Mouse (Mus musculus): ENCODE measurements around the gene Ephx1. TPM values are rescaled to one million over a fixed set of nuclear protein-coding genes. Genes with fewer than 3 reads are reported as not detected.
"Not testable (repeated sequence)": the region's sequence is repeated elsewhere in the genome, so short reads cannot be mapped to it uniquely, and the experiment has no call there.

Gene Ephx1
- polyA plus RNA-seq, 1 experiment from 2014 or later = 3.9 TPM

GRCm38 (mm10) chr1:180937631-180938030 lies 83.1 kb downstream of the Ephx1 start:
- Histone ChIP-seq H3K4me1 (peaks cover 32% of the 10 kb centered on the region), H3K27me3 (ENCODE audit: insufficient read depth, poor library complexity, severe bottlenecking) (peaks cover 75% of the 10 kb centered on the region)
- H3K36me3 ChIP-seq; H3K9me3 ChIP-seq; H3K27ac ChIP-seq; DNase-seq (ENCODE audit: low spot score); H3K4me3 ChIP-seq: not testable (repeated sequence)
- 26% methylated on average over 13 of the region's 13 CpGs for WGBS

GRCm38 (mm10) chr1:180936610-180937398 lies 83.9 kb downstream of the Ephx1 start:
- H3K9me3 ChIP-seq, H3K36me3 ChIP-seq: not testable (repeated sequence)
- peaks cover 75% of the 10 kb centered on the region for H3K27me3 ChIP-seq (ENCODE audit: insufficient read depth, poor library complexity, severe bottlenecking)
- peak overlapping the region; percentile 36; the same call in 1 of the 2 replicates for H3K27ac ChIP-seq
- DNase-seq (ENCODE audit: low spot score) = peak; percentile 94
- peaks cover 26% of the 10 kb centered on the region for H3K4me1 ChIP-seq
- 2% methylated on average over 39 of the region's 41 CpGs for WGBS
- peak overlapping the region; percentile 50 for H3K4me3 ChIP-seq

GRCm38 (mm10) chr1:180934467-180935419 lies 86.0 kb downstream of the Ephx1 start, which contains the start of gene Lefty1:
Gene Lefty1 (plus strand): TSS chr1:180935022.
- peaks cover 59% of the 10 kb centered on the region for H3K27me3 ChIP-seq (ENCODE audit: insufficient read depth, poor library complexity, severe bottlenecking)
- peaks cover 16% of the 10 kb centered on the region for H3K4me1 ChIP-seq
- DNase-seq (ENCODE audit: low spot score) = no peak
- 12% methylated on average over 21 of the region's 21 CpGs for WGBS
- H3K36me3 ChIP-seq = no peaks in the 10 kb centered on the region
- H3K27ac ChIP-seq = no peak within 1 kb of the TSS; the same call in 1 of the 2 replicates
- no peak within 1 kb of the TSS for H3K4me3 ChIP-seq
- H3K9me3 ChIP-seq = no peaks in the 10 kb centered on the region

GRCm38 (mm10) chr1:180933659-180934058 lies 87.0 kb downstream of the Ephx1 start:
- 26% methylated on average over 6 of the region's 6 CpGs for WGBS
- Histone ChIP-seq H3K4me1 (peaks cover 16% of the 10 kb centered on the region), H3K4me3 (no peak overlapping the region), H3K36me3 (no peaks in the 10 kb centered on the region), H3K27ac (no peak overlapping the region), H3K27me3 (ENCODE audit: insufficient read depth, poor library complexity, severe bottlenecking) (peaks cover 59% of the 10 kb centered on the region), H3K9me3 (no peaks in the 10 kb centered on the region)
- no peak for DNase-seq (ENCODE audit: low spot score)

GRCm38 (mm10) chr1:180931106-180931505 lies 89.6 kb downstream of the Ephx1 start:
- Histone ChIP-seq H3K4me1 (peaks cover 9% of the 10 kb centered on the region; the same call in 1 of the 2 replicates), H3K9me3 (no peaks in the 10 kb centered on the region), H3K36me3 (no peaks in the 10 kb centered on the region), H3K27me3 (ENCODE audit: insufficient read depth, poor library complexity, severe bottlenecking) (peaks cover 37% of the 10 kb centered on the region), H3K27ac (no peak overlapping the region), H3K4me3 (no peak overlapping the region)
- no peak for DNase-seq (ENCODE audit: low spot score)
- 79% methylated on average over 3 of the region's 3 CpGs for WGBS

- Histone ChIP-seq H3K36me3 (no peaks in the 10 kb centered on the region), H3K4me3 (no peak overlapping the region), H3K9me3 (no peaks in the 10 kb centered on the region), H3K27ac (no peak overlapping the region), H3K27me3 (ENCODE audit: insufficient read depth, poor library complexity, severe bottlenecking) (peaks cover 22% of the 10 kb centered on the region), H3K4me1 (0 out of 2 replicates have a peak, but pooled peaks cover 3% of the 10 kb centered on the region)
- DNase-seq (ENCODE audit: low spot score) = no peak
- 14% methylated on average over 2 of the region's 2 CpGs for WGBS
Measured at GRCm38 (mm10) chr1:180929599-180929998, 91.1 kb downstream of the Ephx1 start.

- no peak for DNase-seq (ENCODE audit: low spot score)
- H3K27me3 ChIP-seq (ENCODE audit: insufficient read depth, poor library complexity, severe bottlenecking) = 0 out of 2 replicates have a peak, but pooled peaks cover 3% of the 10 kb centered on the region
- H3K27ac ChIP-seq = no peak overlapping the region
- H3K4me3 ChIP-seq = no peak overlapping the region
- H3K4me1 ChIP-seq = 0 out of 2 replicates have a peak, but pooled peaks cover 3% of the 10 kb centered on the region
- no peaks in the 10 kb centered on the region for H3K36me3 ChIP-seq
- WGBS = 75% methylated on average over 4 of the region's 4 CpGs
- H3K9me3 ChIP-seq = no peaks in the 10 kb centered on the region
Measured at GRCm38 (mm10) chr1:180926286-180926685, 94.4 kb downstream of the Ephx1 start.

Other genes with a start within 250 kb of the Ephx1 start
- gene H3f3a, start 207.0 kb downstream of the Ephx1 start, polyA plus RNA-seq (2016; fragmentation: Nextera tagmentation; extraction: Ambion mirVana) = 1,530 and 1,842 TPM in 2 replicates
- gene Sde2, start 169.8 kb downstream of the Ephx1 start, polyA plus RNA-seq (2016; fragmentation: Nextera tagmentation; extraction: Ambion mirVana) = 32.3 and 39.8 TPM in 2 replicates
- gene Lefty2, start 127.8 kb downstream of the Ephx1 start, polyA plus RNA-seq (2016; fragmentation: Nextera tagmentation; extraction: Ambion mirVana) = 0.23 TPM in 2 replicates
- 89.4 and 114 TPM in 2 replicates for gene Pycr2, start 116.6 kb downstream of the Ephx1 start, polyA plus RNA-seq (2016; fragmentation: Nextera tagmentation; extraction: Ambion mirVana)
- gene Lefty1, start 85.9 kb downstream of the Ephx1 start, polyA plus RNA-seq (2016; fragmentation: Nextera tagmentation; extraction: Ambion mirVana) = 0.89 and 1.1 TPM in 2 replicates
- gene Tmem63a, start 78.6 kb downstream of the Ephx1 start, polyA plus RNA-seq (2016; fragmentation: Nextera tagmentation; extraction: Ambion mirVana) = 6.6 and 9.0 TPM in 2 replicates
- gene 9130409I23Rik, start 30.3 kb upstream of the Ephx1 start, polyA plus RNA-seq (2016; fragmentation: Nextera tagmentation; extraction: Ambion mirVana) = not detected in 2 replicates
- gene Nvl, start 123.3 kb upstream of the Ephx1 start, polyA plus RNA-seq (2016; fragmentation: Nextera tagmentation; extraction: Ambion mirVana) = 26.1 and 33.5 TPM in 2 replicates
- gene Cnih4, start 123.8 kb upstream of the Ephx1 start, polyA plus RNA-seq (2016; fragmentation: Nextera tagmentation; extraction: Ambion mirVana) = 150 and 166 TPM in 2 replicates
- 24.4 and 26.3 TPM in 2 replicates for gene Wdr26, start 191.1 kb upstream of the Ephx1 start, polyA plus RNA-seq (2016; fragmentation: Nextera tagmentation; extraction: Ambion mirVana)

Measured in heart, embryonic 10.5 days (tissue).